Mouse (Mus musculus) neural tube, embryonic 14.5 days (tissue): ENCODE results near the gene Garem2. TPM values are rescaled to one million over a fixed set of nuclear protein-coding genes. Genes with fewer than 3 reads are reported as not detected.

ENCODE experiments used
- ATAC-seq: fragments of 200-750 bp; cut with Nextera tagmentation; 2 replicates; pipeline ENCODE4 v1.8.0; 2017; ENCODE audit warnings: low read depth, mild to moderate bottlenecking, moderate TSS enrichment, moderate library complexity
- H3K27ac ChIP-seq: fragments of 300-500 bp; sonication (generic); 2 replicates; pipeline ENCODE4 v1.5.1; 2014; ENCODE audit warnings: low read depth, mild to moderate bottlenecking, control low read depth, low read length, moderate library complexity, mixed read lengths
- H3K27me3 ChIP-seq: fragments of 300-500 bp; sonication (generic); 2 replicates; pipeline ENCODE4 v1.6.1; 2014; ENCODE audit warnings: low read length; ENCODE audit not compliant: control insufficient read depth, insufficient read depth
- H3K36me3 ChIP-seq: fragments of 300-500 bp; sonication (generic); 2 replicates; pipeline ENCODE4 v1.6.1; 2014; ENCODE audit warnings: low read length, mixed read lengths; ENCODE audit not compliant: control insufficient read depth, insufficient read depth
- H3K4me1 ChIP-seq: fragments of 300-500 bp; sonication (generic); 2 replicates; pipeline ENCODE4 v1.6.1; 2014; ENCODE audit warnings: low read length; ENCODE audit not compliant: control insufficient read depth, insufficient read depth
- H3K4me2 ChIP-seq: fragments of 300-500 bp; sonication (generic); 2 replicates; pipeline ENCODE4 v1.6.1; 2014; ENCODE audit warnings: mild to moderate bottlenecking, low read depth, low read length, control low read depth
- H3K4me3 ChIP-seq: fragments of 300-500 bp; sonication (generic); 2 replicates; pipeline ENCODE4 v1.5.1; 2014; ENCODE audit warnings: low read depth, low read length, control low read depth, mixed read lengths
- H3K9ac ChIP-seq: fragments of 300-500 bp; sonication (generic); replicated peaks from 2 replicates; pipeline ENCODE4 v1.6.1; 2014; ENCODE audit warnings: low read depth, mild to moderate bottlenecking, control low read depth, low read length, mixed read lengths
- H3K9me3 ChIP-seq: fragments of 300-500 bp; sonication (generic); 2 replicates; pipeline ENCODE4 v1.6.1; 2016; ENCODE audit warnings: low read length; ENCODE audit not compliant: control insufficient read depth
- WGBS: fragments of 180-500 bp; shearing (Covaris S2); extraction: QIAGEN DNeasy Blood & Tissue Kit; methylation state at CpG from one replicate; pipeline ENCODE4 v1.1.7; 2014; 5-methylcytosine and 5-hydroxymethylcytosine counted together
- polyA plus RNA-seq: library from polyadenylated mRNA; unstranded; fragments of >200 nt; fragmentation: Nextera tagmentation; extraction: Ambion mirVana; gene quantifications from 2 replicates; pipeline ENCODE4 v1.2.1, GENCODE M21; 2014

The Garem2 gene
- polyA plus RNA-seq, 1 experiment from 2014 or later = 12.5 TPM

GRCm38 (mm10) chr5:30094399-30094798, 10.6 kb upstream of the Garem2 start:
- no peak for ATAC-seq
- no peak overlapping the region for H3K27ac ChIP-seq
- no peak overlapping the region for H3K9ac ChIP-seq
- H3K4me1 ChIP-seq = no peaks in the 10 kb centered on the region
- 60% methylated on average over 2 of the region's 2 CpGs for WGBS
- no peaks in the 10 kb centered on the region for H3K36me3 ChIP-seq
- no peaks in the 10 kb centered on the region for H3K9me3 ChIP-seq
- H3K4me2 ChIP-seq = no peak overlapping the region
- H3K4me3 ChIP-seq = no peak overlapping the region
- H3K27me3 ChIP-seq = no peaks in the 10 kb centered on the region

GRCm38 (mm10) chr5:30095731-30096130, 9.2 kb upstream of the Garem2 start:
- Histone ChIP-seq H3K27ac (no peak overlapping the region), H3K36me3 (no peaks in the 10 kb centered on the region), H3K4me3 (no peak overlapping the region), H3K4me1 (no peaks in the 10 kb centered on the region), H3K9me3 (no peaks in the 10 kb centered on the region), H3K4me2 (no peak overlapping the region), H3K27me3 (no peaks in the 10 kb centered on the region), H3K9ac (no peak overlapping the region)
- WGBS = 74% methylated on average over 6 of the region's 6 CpGs
- no peak for ATAC-seq

GRCm38 (mm10) chr5:30098260-30098659, 6.7 kb upstream of the Garem2 start:
- no peak overlapping the region for H3K9ac ChIP-seq
- no peak for ATAC-seq
- H3K4me3 ChIP-seq = no peak overlapping the region
- no peaks in the 10 kb centered on the region for H3K36me3 ChIP-seq
- no peaks in the 10 kb centered on the region for H3K27me3 ChIP-seq
- no peak overlapping the region for H3K4me2 ChIP-seq
- no peaks in the 10 kb centered on the region for H3K9me3 ChIP-seq
- H3K4me1 ChIP-seq = no peaks in the 10 kb centered on the region
- 94% methylated on average over 1 of the region's 1 CpGs for WGBS
- H3K27ac ChIP-seq = no peak overlapping the region

GRCm38 (mm10) chr5:30103340-30103739, 1.6 kb upstream of the Garem2 start:
- Histone ChIP-seq H3K27ac (no peak overlapping the region), H3K4me3 (no peak overlapping the region), H3K27me3 (no peaks in the 10 kb centered on the region), H3K36me3 (no peaks in the 10 kb centered on the region), H3K9ac (no peak overlapping the region), H3K4me1 (peaks cover 17% of the 10 kb centered on the region), H3K9me3 (no peaks in the 10 kb centered on the region), H3K4me2 (no peak overlapping the region)
- WGBS = 87% methylated on average over 3 of the region's 3 CpGs
- ATAC-seq = no peak

GRCm38 (mm10) chr5:30104339-30104738, 622 bp upstream of the Garem2 start:
- H3K27ac ChIP-seq = no peak overlapping the region
- WGBS = 2% methylated on average over 12 of the region's 12 CpGs
- no peak overlapping the region for H3K9ac ChIP-seq
- H3K27me3 ChIP-seq = no peaks in the 10 kb centered on the region
- H3K4me3 ChIP-seq = peak overlapping the region; percentile 59; the same call in 1 of the 2 replicates
- peaks cover 17% of the 10 kb centered on the region for H3K4me1 ChIP-seq
- ATAC-seq = 0 out of 2 replicates have a peak, but pooled peaks have one; percentile 7
- no peaks in the 10 kb centered on the region for H3K9me3 ChIP-seq
- H3K4me2 ChIP-seq = peak overlapping the region; percentile 93
- no peaks in the 10 kb centered on the region for H3K36me3 ChIP-seq

GRCm38 (mm10) chr5:30105668-30106300, 823 bp downstream of the Garem2 start, which contains the start of gene 3110082J24Rik:
Gene 3110082J24Rik (minus strand): TSS chr5:30106086.
- no peaks in the 10 kb centered on the region for H3K9me3 ChIP-seq
- H3K27ac ChIP-seq = peak within 1 kb of the TSS; percentile 73
- ATAC-seq = peak; percentile 52
- WGBS = under 1% methylated on average over 29 of the region's 29 CpGs
- peak within 1 kb of the TSS; percentile 59 for H3K4me3 ChIP-seq
- no peaks in the 10 kb centered on the region for H3K36me3 ChIP-seq
- peak within 1 kb of the TSS; percentile 66 for H3K9ac ChIP-seq
- peak within 1 kb of the TSS; percentile 93 for H3K4me2 ChIP-seq
- H3K4me1 ChIP-seq = peaks cover 30% of the 10 kb centered on the region
- no peaks in the 10 kb centered on the region for H3K27me3 ChIP-seq

GRCm38 (mm10) chr5:30106756-30107155, 1.8 kb downstream of the Garem2 start:
- 6% methylated on average over 2 of the region's 2 CpGs for WGBS
- H3K4me1 ChIP-seq = peaks cover 37% of the 10 kb centered on the region
- H3K9ac ChIP-seq = peak overlapping the region; percentile 25; the same call in 1 of the 2 replicates

GRCm38 (mm10) chr5:30107186-30107585, 2.2 kb downstream of the Garem2 start:
- H3K9me3 ChIP-seq = no peaks in the 10 kb centered on the region
- 1% methylated on average over 7 of the region's 7 CpGs for WGBS
- peak overlapping the region; percentile 25 for H3K9ac ChIP-seq
- ATAC-seq = peak; percentile 32
- peak overlapping the region; percentile 93 for H3K4me2 ChIP-seq
- H3K36me3 ChIP-seq = no peaks in the 10 kb centered on the region
- no peaks in the 10 kb centered on the region for H3K27me3 ChIP-seq
- H3K4me1 ChIP-seq = peaks cover 37% of the 10 kb centered on the region
- peak overlapping the region; percentile 59 for H3K4me3 ChIP-seq
- H3K27ac ChIP-seq = peak overlapping the region; percentile 72

More at GRCm38 (mm10) chr5:30106756-30107155, 1.8 kb downstream of the Garem2 start:
- no peaks in the 10 kb centered on the region for H3K27me3 ChIP-seq
- H3K4me2 ChIP-seq = peak overlapping the region; percentile 93
- no peak for ATAC-seq
- H3K36me3 ChIP-seq = no peaks in the 10 kb centered on the region
- peak overlapping the region; percentile 59 for H3K4me3 ChIP-seq
- no peaks in the 10 kb centered on the region for H3K9me3 ChIP-seq
- H3K27ac ChIP-seq = peak overlapping the region; percentile 72

- peak overlapping the region; percentile 59; the same call in 1 of the 2 replicates for H3K4me3 ChIP-seq
- peak overlapping the region; percentile 25; the same call in 1 of the 2 replicates for H3K9ac ChIP-seq
- H3K9me3 ChIP-seq = no peaks in the 10 kb centered on the region
- H3K36me3 ChIP-seq = no peaks in the 10 kb centered on the region
- WGBS = 1% methylated on average over 5 of the region's 5 CpGs
- peaks cover 37% of the 10 kb centered on the region for H3K4me1 ChIP-seq
- ATAC-seq = peak; percentile 29
- no peaks in the 10 kb centered on the region for H3K27me3 ChIP-seq
- H3K4me2 ChIP-seq = peak overlapping the region; percentile 93
- H3K27ac ChIP-seq = peak overlapping the region; percentile 72
These were observed 2.7 kb downstream of the Garem2 start for GRCm38 (mm10) chr5:30107611-30108041.
